Mouse (Mus musculus): ENCODE results near the gene Nrxn1.

Nrxn1 gene

GRCm38 (mm10) chr17:90078488-90078887, 1014.4 kb downstream of the Nrxn1 start:
- no peak for DNase-seq (ENCODE audit: low spot score)

GRCm38 (mm10) chr17:90062866-90063265, 1030.0 kb downstream of the Nrxn1 start:
- DNase-seq (ENCODE audit: low spot score): no peak

GRCm38 (mm10) chr17:90060872-90061271, 1032.0 kb downstream of the Nrxn1 start:
- no peak for DNase-seq (ENCODE audit: low spot score)

- no peak for DNase-seq (ENCODE audit: low spot score)
These were observed 1032.7 kb downstream of the Nrxn1 start for GRCm38 (mm10) chr17:90060168-90060567.

- no peak for DNase-seq (ENCODE audit: low spot score)
These were observed 1033.4 kb downstream of the Nrxn1 start for GRCm38 (mm10) chr17:90059320-90060111.

- no peak for DNase-seq (ENCODE audit: low spot score)
These were observed 1038.6 kb downstream of the Nrxn1 start for GRCm38 (mm10) chr17:90054312-90054711.

- no peak for DNase-seq (ENCODE audit: low spot score)
These were observed 1053.6 kb downstream of the Nrxn1 start for GRCm38 (mm10) chr17:90039316-90039715.

GRCm38 (mm10) chr17:90032416-90032815, 1060.5 kb downstream of the Nrxn1 start:
- no peak for DNase-seq (ENCODE audit: low spot score)

GRCm38 (mm10) chr17:90016636-90017035, 1076.2 kb downstream of the Nrxn1 start:
- DNase-seq (ENCODE audit: low spot score): no peak

GRCm38 (mm10) chr17:90011761-90012160, 1081.1 kb downstream of the Nrxn1 start:
- DNase-seq (ENCODE audit: low spot score): no peak

GRCm38 (mm10) chr17:90007438-90008109, 1085.3 kb downstream of the Nrxn1 start:
- no peak for DNase-seq (ENCODE audit: low spot score)

GRCm38 (mm10) chr17:89990651-89991050, 1102.2 kb downstream of the Nrxn1 start:
- DNase-seq (ENCODE audit: low spot score): no peak

Data from T-cell, adult 2 months (primary cell).